Mouse (Mus musculus) embryo, embryonic 10 days (tissue): ENCODE data around the gene Arhgap32.
"Not testable (repeated sequence)": the region's sequence is repeated elsewhere in the genome, so short reads cannot be mapped to it uniquely, and the experiment has no call there.

Experiments
- DNase-seq: peaks from one replicate; pipeline ENCODE4 v3.0.0-alpha.2; 2015; ENCODE audit warnings: low spot score

The Arhgap32 gene

DNA sequence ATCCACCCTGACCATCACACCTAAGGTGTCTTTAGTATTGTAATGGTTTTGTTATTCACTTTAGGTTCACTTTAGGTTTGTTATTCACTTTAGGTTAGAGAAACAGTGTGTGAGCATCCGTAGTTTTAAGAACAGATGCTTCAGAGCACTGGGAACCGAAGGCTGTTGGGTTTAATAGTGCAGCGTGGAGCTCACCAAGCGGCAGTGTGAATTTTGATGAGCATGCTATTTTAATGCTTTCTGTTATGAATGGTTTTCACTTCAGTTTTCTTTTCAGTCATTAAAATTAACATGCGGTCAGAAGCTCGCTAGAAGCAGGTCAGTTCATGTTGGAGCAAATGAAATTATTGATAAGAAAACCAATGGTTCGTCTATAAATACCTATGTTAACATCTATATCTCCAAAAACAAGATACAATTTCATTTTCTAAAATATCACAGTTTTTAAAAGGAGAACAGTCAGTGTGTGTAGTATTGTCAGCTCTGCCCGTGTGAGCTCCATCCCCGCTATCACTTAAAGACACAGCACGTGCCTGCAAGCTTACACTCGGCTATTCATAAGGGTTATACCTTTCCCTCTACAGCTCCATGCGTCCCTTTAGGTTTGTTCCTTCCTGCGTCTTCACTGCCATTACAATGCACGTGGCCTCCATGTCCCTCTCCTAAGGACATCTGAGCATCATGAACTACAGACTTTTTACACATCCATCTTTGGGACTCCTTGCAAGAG is 21.9 kb downstream of the Arhgap32 start:
- no peak for DNase-seq

DNA sequence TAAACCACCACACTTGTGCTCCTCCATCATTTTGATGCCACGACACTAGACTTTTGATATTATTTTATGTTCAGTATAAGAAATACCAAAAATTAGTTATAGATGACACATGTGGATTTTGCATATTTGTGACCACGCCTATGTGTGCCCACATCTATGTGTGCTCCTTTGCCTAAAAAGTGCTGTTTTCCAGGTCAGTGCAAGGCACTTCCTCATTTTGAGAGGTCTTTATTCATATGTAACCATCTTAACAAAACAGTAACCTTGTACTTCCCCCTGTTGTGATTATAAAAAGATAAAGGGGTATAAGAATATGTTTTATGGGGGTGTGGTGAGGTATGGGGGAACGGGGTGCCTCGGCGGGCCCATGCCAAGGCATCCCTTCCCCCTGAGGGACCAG is 22.7 kb downstream of the Arhgap32 start:
- no peak for DNase-seq

DNA sequence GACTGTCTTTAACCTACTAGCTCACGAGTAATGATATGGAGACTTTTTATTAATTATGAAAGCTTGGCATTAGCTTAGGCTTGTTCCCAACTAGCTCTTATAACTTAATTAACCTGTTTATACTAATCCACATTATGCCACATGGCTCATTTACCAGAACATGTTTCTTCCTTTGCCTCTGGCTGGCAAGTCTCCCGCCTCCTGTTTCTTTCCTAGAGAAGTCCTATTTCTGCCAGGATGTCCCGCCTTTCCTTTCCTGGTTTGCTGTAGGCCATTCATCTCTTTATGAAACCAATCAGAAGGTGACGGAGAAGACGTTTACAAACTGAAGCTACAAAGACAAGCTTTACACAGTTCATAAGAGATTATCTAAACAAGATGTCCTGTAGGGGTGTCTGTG is 23.7 kb downstream of the Arhgap32 start:
- DNase-seq, result no peak

DNA sequence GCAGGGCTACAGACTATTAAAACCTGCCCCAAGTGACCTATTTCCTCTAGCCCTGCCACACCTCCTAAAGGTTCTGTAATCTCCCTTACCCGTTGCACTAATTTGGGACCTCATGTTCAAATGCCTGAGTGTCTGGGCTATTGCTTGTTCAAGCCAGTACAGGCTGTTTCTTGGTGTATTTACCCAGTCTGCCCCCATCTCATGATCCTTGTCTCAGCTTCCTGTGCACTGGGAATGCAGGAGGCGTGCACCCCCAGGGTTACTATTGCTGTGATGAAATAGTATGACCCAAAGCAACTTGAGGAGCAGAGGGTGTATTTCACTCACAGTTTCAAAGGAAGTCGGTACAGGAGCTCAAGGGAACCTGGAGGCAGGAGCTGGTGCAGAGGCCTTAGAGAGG is 26.9 kb downstream of the Arhgap32 start:
- DNase-seq, result no peak

DNA sequence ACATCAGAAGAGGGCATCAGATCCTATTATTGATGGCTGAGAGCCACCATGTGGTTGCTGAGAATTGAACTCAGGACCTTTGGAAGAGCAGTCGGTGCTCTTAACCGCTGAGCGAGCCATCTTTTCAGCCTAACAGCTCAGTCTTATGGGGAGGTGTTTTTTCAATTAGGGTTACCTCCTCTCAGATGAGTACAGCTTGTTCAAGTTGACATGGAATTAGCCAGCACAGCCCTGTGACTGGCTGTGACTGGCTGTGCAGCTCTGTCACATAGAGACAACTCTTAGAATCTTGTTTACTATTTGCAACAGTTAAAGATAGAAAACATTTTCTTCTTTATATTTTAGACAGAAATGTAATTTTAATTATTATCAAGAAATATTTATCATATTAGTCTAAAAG is 27.5 kb downstream of the Arhgap32 start:
- DNase-seq, result no peak

DNA sequence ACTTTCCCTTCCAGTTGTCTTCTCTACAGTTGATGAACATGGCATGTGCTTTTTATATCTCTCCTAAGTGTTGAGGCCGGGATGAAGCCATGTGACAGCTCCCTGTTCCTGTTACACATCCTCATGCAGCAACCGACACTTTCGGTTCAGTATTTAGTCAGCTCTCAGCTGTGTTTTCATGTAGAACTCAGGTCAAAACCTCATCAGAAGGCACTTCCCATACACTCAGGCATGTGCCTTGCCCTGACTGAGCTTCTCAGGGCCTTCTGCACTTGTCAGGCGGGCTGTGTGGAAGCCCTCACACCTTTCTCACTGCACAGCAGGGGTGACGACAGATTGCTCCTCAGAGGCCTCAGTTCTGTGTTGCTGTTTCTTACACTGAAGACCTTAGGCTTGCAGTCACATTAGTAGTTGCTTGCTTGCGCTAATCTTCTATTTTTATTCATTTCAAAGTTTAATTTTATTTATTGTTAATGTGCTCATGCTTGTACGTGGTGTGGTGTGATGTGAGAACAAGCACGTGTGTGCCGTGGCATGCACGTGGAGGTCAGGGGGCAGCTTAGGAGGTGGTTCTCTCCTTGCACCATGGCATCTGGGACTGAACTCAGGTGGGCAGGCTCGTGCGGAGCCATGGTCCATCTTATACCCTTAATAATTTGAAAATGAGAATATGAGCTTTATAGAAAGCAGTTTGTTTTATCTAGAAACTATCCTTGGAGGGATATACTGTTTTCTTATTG is 30.5 kb downstream of the Arhgap32 start:
- no peak for DNase-seq

DNA sequence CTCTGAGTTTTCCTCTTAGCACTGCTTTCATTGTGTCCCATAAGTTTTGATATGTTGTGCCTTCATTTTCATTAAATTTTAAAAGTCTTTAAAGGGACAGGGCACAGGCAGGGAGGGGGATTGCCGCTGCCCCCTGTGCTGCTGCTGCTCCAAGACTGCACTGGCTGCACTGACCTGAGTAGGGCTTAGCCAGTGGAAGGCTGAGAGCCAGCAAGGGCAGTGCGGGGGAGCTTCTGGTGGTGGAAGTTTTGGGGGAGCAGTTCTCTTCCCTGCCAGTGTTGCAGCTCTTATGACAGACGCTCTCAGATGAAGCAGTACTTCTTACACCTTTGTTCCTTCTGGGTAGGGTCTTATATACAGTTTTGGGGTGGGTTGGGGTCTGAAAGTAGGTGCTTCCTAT is 33.3 kb downstream of the Arhgap32 start:
- no peak for DNase-seq

DNA sequence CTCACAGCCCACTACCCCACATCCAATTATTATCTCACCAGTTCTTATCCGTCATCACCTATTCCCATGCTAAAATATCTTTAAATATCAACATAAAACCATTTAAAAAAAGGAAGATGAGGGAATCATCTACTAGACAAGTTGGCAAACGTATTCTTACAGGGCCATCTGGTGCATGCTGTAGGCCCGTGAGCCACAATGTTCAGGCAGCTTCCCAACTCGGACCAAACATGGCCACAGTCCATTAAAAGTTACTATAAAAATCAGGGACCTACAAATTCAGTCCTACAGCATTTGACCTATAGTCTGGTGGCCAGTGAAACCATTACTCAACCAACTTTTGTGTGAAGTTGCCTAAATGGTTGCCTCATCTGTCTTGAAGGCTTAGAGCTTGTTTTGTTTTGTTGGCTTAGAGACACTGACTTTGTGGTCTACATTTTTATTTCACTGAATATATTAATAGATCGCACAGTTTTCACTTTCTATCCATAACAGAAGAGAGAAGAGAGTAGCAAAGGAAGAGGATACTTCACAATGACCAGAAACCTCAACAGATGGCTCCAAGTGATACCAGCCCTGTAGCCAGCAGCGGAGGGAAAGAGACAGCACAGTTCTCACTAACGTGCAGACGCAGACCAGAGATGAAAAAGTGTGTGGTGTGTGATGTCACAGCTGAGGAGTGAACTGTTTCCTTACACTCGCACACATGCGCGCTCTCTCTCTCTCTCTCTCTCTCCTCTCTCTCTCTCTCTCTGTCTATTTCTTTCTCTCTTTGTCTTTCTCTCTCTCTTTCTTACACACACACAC is 34.1 kb downstream of the Arhgap32 start:
- no peak for DNase-seq

DNA sequence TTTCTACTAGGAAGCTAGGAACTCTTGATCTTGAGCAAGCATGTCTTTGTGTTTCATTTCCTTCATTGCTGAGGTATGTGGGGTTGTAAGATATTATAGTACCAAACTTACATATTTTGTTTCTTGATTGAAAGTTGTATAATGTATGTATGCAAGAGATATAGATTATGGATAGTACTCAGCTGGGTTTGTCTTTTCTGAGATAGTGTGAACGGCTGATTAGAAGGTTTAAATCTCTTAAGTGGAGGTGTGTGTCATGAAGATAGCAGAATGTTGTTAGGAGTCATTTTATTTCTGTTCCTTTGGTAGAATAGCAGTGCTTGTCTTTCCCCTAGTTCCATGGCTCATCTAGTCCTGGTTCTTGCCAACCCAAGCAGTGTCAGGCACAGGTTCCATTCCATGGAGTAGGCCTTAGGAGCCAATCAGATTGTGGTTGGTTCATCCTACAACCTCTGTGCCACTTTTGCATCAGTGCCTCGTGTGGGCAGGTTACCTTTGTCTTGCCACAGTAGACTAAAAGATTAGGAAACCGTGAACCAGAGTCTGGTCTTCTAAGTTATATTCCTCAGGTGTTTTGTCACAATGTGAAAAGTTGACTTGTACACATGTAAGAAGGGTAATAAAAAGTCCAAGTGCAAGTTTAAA is 38.9 kb downstream of the Arhgap32 start:
- DNase-seq, result no peak

DNA sequence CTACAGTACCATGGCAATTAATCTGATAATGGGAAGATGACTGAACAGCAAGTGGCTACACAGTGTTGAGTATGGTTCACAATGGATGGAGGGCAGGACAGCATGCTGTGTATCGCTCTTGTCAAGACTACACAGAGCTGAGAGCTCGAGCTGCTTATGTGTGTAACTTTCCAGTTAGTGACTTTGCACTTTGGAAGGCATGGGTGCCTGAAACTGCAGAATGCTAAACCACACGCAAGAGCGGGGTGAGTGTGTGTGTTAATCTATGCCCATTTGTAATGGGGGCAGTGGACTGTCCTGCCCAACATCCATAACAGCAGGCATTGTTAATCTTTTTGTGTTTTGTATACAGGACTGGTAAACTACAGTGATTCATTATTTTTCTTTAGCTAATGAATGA is 40.8 kb downstream of the Arhgap32 start:
- no peak for DNase-seq

DNA sequence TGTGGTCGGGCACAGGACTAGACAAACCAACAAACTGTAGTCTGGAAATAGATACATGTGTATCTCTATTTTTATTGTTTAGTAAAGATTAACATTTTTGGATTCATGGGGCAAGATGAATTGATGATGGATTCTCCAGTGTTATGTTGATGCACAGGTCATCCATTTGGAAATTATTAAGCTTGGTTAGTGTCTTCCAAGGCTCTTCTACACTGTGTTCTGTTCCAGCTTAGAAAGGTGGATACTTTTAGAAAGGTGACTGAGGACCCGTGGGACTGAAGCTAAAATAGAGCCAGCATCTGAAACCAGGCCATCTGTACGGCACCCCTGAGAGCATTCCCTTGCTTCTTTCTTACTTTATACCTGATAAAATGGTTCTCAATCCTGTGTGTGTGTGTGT is 41.3 kb downstream of the Arhgap32 start:
- no peak for DNase-seq

DNA sequence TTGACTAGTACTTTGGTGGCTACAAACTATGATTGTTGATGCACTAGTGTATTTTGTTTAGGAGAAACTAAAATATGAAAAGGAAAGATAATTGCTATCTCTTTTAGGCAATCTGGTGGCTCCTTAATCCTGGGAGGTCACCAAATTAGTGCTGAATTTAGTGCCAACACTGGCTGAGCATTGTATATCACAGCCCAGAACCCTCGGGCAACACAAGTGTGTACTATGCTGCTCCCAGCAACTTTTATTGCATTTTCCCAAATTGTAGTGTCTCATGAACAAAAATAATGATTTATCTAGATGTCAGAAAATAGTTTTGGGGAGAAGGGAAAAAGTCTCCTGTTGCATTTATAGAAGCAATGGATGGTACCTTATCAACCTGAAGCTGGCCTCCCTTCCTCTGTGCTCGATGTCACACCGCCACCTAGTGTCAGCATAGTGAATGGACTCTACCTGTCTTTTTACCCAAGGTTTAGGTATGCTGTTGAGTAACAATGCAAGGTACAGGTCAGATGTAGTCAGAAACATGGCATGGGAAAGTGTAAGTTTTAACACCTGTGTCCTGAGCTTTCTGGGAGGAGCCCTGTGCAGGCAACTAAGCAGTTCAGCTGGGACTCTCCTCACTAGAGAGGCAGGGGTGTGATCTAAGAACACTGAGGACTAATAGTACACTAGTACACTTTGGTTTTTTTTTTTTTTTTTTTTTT is 43.1 kb downstream of the Arhgap32 start:
- peak; percentile 86 for DNase-seq

DNA sequence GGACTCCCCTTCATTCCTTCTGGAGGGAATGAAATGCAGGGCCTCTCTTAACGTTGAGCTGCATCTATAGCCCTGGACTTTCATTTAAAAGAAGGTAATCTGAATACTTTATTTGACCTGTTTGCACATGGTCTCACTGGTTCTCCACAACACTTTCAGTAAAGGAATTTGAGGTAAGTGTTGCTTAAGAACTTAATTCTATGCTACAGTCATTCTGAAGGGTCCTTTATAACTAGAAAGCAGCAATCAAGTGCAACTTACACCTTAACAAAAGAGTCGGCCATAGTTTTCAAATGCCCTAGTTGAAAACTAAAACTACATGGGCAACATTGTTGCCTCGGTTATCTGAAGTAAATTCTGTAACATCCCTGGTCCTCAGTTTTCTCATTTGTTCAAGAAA is 43.8 kb downstream of the Arhgap32 start:
- no peak for DNase-seq

DNA sequence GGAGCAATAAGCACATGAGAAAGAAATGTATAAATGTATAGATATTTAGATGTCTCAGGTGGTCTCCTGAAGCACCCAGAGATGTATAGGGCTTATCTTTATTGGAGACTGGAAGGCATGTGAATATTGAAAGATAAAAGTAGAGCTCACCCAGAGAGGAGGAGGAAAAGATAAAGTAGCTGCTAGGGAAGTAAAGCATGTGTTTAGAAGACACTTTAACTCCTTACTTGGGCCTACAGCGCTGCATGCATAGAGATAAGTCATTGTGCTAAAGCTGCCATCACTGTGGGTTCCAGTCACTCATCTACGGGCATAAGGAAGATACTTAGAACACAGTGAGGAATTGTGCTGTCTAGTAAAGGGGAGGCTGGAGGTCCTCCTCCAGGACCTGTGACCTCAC is 46.9 kb downstream of the Arhgap32 start:
- DNase-seq, result no peak

DNA sequence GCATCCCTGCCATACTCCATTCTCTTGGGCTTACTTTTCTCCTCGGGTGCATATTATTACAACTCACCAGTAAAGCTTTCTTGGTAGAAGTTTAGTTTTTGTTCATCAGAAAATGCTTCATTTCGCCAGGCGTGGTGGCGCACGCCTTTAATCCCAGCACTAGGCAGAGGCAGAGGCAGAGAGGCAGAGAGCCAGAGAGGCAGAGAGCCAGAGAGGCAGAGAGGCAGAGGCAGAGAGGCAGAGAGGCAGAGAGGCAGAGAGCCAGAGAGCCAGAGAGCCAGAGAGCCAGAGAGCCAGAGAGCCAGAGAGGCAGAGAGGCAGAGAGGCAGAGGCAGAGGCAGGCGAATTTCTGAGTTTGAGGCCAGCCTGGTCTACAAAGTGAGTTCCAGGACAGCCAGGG is 47.9 kb downstream of the Arhgap32 start:
- not testable (repeated sequence) for DNase-seq

DNA sequence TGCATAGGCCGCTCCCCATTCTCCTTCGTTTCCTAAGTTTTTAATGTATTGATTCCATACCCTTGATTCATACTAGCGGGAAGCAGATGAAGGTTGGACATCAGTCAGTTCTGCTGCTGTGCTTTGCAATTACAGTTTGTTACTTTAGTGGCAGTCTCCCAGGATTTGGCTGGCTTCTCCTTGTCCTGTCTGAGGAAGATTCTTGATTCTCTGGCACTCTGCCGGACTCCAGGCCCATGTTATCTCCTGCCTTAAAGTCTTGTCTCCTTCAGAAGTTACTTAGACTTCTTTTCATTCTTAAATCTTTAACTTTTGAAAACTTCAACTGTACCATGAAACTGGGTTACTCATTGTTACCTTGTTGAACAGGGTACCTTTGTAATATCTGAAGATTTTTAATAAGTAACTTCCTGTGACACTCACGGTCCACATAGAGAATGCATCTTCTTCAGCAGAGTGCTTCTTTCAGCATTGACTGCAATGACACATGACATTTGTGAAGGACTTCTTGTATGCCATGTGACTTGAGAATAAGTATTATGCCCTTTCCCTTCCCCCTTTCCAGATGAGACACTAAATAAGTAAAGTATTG is 52.7 kb downstream of the Arhgap32 start:
- no peak for DNase-seq

DNA sequence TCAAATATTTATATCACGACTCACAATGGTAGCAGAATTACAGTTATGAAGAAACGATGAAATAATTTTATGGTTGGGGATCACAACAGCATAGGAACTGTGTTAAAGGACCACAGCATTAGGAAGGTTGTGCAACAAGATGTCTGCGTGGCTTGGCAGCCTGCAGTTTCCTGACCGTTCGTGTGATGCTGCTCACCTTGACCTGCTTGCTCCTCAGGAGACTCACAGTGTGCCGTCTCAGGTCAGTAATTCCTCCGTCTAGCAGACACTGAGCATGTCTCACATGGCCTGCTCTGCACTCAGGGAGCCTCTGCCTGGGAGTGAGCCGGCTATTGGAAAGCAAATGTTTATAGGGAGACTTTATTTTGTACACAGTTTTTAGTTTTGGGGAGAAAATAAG is 54.8 kb downstream of the Arhgap32 start:
- DNase-seq, result no peak

DNA sequence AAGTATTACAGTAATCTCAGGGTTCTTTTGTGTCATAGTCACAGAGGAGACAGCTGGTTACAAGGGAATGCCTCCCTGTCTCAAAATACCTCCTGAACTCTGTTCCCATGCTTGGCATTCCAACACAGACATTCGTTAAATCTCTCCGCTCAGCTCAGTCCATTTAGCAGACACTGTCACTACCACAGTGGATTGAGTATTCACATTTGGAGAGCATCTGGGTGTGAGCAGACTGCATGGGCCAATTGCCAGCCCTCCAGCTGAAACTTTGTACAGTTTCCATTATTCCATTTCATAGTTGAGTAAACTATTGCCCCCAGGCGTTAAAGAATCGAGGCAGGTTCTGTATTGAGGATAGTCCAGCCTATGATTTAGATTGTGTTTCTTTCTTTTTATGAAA is 60.7 kb downstream of the Arhgap32 start:
- no peak for DNase-seq

DNA sequence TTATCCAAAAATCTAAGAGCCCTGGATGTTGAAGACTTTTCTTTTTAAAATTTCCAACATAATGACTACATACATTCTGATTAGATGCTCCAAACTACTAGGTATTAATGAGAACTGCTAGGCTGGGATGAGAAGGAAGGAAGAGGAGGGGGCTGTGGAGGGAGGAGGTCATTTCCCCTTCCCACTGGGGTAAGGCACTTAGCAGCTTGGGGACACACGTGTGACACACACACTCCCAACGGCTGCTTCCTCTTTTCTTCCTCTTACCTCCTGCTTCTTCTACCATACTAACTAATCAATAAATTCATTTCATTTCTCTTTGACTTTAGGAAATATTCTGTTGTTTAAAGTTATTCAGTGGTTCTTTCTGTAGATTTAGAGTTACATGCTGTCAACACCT is 65.2 kb downstream of the Arhgap32 start:
- DNase-seq, result no peak

DNA sequence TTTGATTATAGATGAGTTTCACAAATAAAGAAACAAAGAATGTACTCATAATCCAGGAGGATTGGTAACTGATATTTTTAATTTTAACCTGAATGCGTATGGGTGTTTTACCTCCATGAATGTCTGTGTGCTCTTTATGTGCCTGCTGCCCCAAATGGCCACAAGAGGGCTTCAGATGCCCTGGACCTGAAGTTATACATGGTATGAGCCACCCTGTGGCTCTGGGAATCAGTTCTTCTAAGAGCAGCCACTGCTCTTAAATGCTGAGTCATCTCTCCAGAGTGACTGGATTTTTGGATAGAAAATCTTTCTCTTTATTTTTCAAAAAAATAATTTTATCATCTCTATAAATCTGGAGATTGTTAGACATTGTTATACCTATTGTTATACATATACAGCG is 70.6 kb downstream of the Arhgap32 start:
- DNase-seq, result peak; percentile 58

DNA sequence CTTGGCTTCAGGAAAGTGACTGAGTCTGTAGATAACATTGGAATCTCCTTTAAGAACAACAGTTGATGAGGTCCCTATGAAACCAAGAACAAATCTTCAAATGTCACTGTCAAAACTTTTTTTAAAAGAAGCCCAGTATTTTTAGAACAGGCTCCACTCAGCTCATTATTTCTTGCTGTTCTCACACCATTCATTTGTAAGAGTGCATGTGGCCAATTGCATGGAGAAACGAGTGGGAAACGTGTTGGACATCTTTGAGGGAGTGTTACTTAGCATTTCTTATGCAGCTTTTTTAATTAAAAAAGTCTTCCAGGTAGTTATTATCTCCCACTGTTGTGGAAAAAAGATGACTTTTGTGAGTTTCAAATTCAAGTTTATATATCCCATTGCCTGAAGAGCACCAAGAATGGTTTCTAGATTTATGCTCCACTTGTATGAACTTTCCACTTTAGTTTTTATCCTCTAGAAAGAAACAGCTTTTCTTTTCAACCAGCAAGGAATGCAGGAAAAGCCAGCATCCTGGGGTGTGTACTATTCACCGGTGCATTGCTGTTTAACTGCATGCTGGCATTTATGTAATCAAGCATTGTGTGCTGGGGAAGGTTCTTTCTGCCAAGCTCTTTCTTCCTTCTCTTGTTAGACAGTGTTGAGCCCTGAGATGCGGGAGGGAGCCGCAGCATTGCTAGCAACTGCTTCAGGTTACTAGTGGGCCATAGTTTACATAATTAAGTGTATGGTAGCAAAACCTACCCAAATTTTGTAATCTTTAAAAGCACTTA is 76.5 kb downstream of the Arhgap32 start:
- DNase-seq, result no peak
